Mouse (Mus musculus): Measurements from ENCODE around the gene Ankfn1. TPM values are rescaled to one million over a fixed set of nuclear protein-coding genes. Genes with fewer than 3 reads are reported as not detected.

Gene Ankfn1
- total RNA-seq, 1 experiment from 2014 or later, result not detected

DNA sequence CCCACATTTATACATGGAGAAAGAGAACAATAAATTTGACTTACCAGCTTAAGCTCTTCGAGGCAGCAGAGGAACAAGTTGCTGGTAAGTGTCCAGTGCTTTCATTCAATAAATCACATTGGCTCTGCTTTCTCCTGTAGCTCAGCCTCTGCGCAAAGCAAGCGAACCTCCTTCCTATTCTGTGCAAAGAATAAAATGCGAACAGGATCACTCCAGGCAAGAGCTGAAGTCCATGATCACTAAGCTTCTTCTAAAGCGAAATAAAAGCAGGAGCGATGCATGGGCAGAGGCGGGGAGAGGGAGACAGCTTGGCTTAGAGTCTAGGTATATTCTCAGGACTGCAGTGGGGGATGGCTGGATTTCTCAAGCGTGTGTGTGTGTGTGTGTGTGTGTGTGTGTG, 239.1 kb downstream of the Ankfn1 start:
- ATAC-seq (replicated peaks in 1 of 2; ENCODE audit: insufficient read depth in 1 of 2, low FRiP score in 2 of 2, low TSS enrichment in 1 of 2, low read depth in 1 of 2, poor library complexity in 2 of 2, severe bottlenecking in 2 of 2), result no peak

DNA sequence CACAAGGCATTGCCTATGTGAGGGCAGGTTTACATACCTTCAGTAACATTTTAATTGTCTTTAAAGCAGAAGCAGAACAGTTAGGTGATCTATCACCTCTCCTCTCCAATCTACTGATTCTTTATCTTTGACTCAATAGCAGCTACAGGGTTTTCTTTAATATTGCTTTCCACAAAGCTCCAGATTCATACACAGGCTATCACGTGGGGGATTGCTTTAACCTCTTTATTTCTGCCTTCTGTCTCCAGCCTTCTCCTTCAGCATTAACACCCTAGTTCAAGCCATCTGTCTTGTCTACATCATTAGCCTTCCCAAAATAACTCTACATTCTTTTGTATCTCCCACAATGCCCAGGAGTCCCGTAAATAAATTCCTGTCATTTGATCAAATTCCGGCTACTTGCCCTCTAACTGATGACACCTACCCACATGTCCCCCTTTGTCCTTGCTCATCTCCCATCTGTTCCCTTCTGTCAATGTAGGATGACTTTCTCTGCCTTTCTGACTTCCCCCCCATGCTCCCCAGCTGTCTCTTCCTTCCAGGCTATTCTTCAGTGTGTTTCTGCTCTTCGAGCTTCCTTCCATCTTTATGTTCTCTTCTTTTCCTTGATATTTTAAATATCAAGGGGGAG, 249.5 kb downstream of the Ankfn1 start:
- ATAC-seq (replicated peaks in 1 of 2; ENCODE audit: insufficient read depth in 1 of 2, low FRiP score in 2 of 2, low TSS enrichment in 1 of 2, low read depth in 1 of 2, poor library complexity in 2 of 2, severe bottlenecking in 2 of 2), result no peak

DNA sequence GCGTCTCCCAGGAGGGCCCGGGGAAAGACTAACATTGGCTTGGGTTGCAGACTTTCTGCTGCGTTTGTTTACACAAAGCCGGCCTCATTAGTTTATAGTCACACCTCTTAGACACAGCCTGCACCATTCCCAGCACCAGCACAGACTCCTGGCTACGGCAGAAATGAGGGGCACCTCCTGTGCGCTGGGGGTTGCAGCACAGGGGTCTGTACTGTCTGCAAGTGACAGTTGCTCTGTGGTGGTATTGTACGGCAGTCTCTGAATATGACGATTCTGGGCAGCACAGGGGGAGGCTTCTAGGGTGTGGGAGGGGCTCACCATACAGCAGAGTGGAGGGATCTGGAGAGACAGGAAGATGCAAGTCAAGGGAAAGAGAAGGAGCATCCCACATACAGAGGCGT, 262.0 kb downstream of the Ankfn1 start:
- ATAC-seq (replicated peaks in 1 of 2; ENCODE audit: insufficient read depth in 1 of 2, low FRiP score in 2 of 2, low TSS enrichment in 1 of 2, low read depth in 1 of 2, poor library complexity in 2 of 2, severe bottlenecking in 2 of 2), result no peak

DNA sequence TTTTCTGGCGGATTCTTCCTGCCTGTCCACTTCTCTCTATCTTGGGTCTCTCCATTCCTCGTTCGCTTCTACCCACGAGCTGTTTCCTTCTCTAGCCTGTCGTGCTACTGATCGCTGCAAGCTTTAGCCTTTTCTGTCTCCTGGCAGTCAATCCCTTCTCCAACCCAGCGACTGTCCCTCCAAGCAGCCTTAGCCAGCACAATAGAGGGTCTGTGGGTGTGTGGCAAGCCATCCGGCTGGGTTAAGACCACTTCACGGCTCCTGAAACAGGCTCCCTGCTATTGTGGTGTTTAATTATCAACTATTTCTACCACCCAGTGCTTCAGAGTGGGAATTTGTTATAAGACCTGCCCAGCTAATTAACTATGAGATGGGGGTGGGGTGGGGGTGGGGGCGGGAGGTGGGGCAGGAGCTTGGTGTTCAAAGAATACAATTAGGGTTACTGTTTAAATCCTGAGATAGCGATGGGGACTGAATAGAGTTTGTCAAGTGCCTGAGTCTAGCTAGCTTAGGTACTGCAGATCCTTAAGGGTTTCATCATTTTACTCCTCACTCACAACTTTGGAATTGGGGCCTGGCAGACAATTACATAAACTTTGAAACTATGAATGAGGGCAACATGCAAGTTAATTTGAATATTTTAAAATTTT, 268.7 kb downstream of the Ankfn1 start:
- ATAC-seq (replicated peaks in 1 of 2; ENCODE audit: insufficient read depth in 1 of 2, low FRiP score in 2 of 2, low TSS enrichment in 1 of 2, low read depth in 1 of 2, poor library complexity in 2 of 2, severe bottlenecking in 2 of 2), result no peak

DNA sequence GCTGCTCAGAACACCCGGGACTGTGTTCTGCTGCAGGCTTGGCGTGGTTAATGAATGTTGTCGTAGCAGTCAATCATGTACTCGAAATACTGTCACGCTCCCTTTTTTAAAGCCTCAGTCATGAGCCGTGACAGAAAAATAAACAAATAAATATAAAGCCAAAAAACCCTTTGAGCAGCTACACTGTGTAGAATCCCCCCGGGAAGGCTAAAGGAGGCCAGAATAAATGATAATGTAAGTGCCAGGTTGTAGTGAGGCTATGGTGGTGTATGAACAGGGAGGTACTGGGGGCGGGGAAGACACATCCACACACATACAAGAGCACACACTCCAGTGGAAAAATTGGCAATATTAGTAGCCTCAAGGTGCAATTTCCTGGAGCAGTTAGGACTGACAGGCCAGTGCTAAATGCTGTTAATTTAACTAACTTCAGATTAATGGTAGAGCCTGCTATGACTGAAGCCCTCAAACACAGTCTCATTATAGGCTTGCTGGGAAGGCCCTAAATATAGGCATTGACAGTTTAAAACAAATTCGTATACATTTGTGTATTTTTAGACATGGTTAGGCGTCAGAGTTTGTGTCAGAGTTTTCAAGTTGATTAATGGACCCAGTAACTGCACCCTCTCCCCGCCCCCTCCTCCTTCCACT, 270.7 kb downstream of the Ankfn1 start:
- ATAC-seq (replicated peaks in 1 of 2; ENCODE audit: insufficient read depth in 1 of 2, low FRiP score in 2 of 2, low TSS enrichment in 1 of 2, low read depth in 1 of 2, poor library complexity in 2 of 2, severe bottlenecking in 2 of 2), result no peak

DNA sequence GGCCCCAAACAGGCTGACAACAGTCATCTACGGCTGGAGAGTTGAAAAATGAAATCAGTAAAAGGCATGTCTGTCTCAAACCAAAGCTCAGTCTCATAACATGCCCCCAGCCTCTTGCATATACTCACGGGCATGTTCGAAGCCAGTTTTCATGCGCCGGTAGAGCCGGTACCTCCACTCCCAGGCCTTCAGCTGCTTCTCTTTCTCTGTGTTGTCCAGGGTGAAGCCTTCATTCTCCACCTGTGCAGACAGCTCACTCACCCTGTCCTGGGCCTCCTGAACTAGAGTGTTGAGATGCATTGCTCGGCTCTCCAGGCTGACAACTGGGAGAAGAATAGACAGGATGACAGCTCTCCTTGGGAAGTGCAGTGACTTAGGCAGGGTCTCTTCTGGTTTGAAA, 272.4 kb downstream of the Ankfn1 start:
- no peak for ATAC-seq (replicated peaks in 1 of 2; ENCODE audit: insufficient read depth in 1 of 2, low FRiP score in 2 of 2, low TSS enrichment in 1 of 2, low read depth in 1 of 2, poor library complexity in 2 of 2, severe bottlenecking in 2 of 2)

DNA sequence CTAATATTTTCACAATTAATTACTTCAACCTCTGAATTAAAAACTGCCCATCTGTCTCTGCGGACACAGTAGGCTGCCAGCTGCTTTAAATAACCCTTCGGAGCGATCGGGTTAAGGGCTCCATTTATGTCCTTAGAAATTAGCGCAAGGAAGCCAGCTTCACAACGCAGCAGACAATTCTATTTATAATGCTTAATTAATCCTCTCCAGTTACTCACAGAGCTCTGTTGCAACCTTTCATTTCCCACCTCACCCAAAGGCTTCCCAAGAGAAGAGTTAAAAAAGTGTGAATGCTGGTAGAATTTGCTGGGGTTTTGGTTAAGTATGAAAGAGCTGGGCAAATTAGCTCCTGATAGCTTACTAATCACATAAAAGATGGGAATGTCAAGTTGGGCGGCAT, 275.7 kb downstream of the Ankfn1 start:
- no peak for ATAC-seq (replicated peaks in 1 of 2; ENCODE audit: insufficient read depth in 1 of 2, low FRiP score in 2 of 2, low TSS enrichment in 1 of 2, low read depth in 1 of 2, poor library complexity in 2 of 2, severe bottlenecking in 2 of 2)

DNA sequence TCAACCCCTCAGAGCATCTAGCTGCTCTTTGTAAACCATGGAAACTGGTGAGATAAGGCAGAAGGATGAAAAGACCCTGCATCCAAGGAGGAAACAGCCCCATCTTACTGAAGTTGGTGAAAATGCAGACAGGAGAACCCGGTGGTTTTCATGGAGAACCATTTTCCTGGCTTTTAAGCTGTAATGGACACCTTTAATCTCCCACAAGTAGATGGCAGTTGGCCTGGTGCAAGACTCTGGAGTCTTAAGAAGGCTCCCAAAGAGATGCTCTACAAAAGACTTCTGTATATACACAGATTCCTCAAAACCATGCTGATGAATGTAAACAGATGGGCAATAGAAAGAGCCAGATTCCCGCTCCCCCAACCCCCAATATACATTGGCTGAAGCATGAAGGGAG, 276.5 kb downstream of the Ankfn1 start:
- no peak for ATAC-seq (replicated peaks in 1 of 2; ENCODE audit: insufficient read depth in 1 of 2, low FRiP score in 2 of 2, low TSS enrichment in 1 of 2, low read depth in 1 of 2, poor library complexity in 2 of 2, severe bottlenecking in 2 of 2)

DNA sequence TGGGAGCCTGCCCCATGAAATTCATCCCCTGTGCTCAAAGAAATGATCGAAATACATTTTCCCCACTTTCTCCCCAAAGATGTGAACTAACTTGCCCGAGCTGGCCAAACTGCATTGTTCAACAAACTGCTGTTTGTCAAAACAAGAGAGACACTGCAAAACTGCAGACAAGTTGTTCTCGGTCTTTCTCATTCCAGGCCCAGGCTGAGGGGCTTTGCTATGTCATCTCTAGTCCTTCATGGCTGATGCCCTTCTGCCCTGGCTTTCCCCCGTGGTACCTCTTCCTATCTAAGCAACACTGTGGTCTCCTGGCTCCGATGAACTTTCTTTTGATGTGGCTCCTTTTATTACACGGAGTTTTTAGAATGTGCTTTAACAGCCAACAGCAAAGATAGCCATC, 296.4 kb downstream of the Ankfn1 start:
- no peak for ATAC-seq (replicated peaks in 1 of 2; ENCODE audit: insufficient read depth in 1 of 2, low FRiP score in 2 of 2, low TSS enrichment in 1 of 2, low read depth in 1 of 2, poor library complexity in 2 of 2, severe bottlenecking in 2 of 2)

DNA sequence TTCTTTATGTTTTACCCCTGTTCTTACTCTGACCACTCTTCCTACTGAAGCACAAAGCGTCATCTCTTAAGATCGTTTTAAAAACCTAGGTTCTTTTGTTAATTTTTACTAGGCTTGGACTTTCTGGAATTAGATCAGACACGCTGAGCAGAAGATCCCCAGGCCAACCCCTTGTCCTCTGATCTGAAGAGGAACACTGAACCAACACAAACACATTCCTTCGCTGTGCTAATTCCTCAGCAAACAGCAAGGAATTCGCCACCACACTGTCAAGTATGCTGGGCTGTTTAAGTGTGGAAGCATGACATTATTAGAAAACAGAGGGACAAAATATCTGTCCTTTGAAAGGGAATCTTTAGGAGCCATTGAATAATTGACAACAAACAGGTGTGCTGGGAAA, 300.5 kb downstream of the Ankfn1 start:
- ATAC-seq (replicated peaks in 1 of 2; ENCODE audit: insufficient read depth in 1 of 2, low FRiP score in 2 of 2, low TSS enrichment in 1 of 2, low read depth in 1 of 2, poor library complexity in 2 of 2, severe bottlenecking in 2 of 2), result no peak

DNA sequence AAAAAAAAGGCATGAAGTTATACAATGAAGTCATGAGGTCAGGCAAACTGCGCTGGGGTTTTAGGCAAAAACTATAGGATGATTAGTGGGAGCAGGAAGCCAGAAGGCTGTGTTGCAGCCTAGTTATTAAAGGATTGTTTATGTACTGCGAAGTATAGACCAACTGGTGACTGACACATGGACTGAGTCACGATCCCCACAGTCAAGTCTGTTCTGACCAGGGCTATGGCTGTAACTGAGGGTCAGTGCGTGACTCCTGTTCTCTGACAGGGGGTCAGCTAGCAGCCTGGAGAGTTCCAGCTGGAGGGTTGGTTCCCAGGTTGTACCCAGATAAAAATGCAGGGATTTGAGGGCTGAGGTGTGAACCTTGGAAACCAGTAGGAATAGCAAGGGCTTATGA, 301.4 kb downstream of the Ankfn1 start:
- ATAC-seq (replicated peaks in 1 of 2; ENCODE audit: insufficient read depth in 1 of 2, low FRiP score in 2 of 2, low TSS enrichment in 1 of 2, low read depth in 1 of 2, poor library complexity in 2 of 2, severe bottlenecking in 2 of 2), result no peak

DNA sequence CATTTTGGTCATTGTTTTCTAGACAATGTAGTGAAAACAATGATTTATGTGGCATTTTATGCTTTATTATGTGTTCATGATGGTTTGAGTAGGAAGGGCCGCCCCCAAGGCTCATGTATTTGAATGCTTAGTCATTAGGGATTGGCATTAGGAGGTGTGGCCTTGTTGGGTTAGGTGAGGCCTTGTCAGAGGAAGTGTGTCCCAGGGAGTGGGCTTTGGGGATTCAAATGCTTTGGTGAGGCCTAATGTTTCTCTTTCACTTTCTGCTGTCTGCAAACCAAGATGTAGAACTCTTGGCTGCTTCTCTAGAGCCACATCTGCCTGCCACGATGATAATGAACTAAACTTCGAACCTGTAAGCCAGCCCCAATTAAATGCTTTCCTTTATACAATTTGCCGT, 304.6 kb downstream of the Ankfn1 start:
- ATAC-seq (replicated peaks in 1 of 2; ENCODE audit: insufficient read depth in 1 of 2, low FRiP score in 2 of 2, low TSS enrichment in 1 of 2, low read depth in 1 of 2, poor library complexity in 2 of 2, severe bottlenecking in 2 of 2), result no peak

DNA sequence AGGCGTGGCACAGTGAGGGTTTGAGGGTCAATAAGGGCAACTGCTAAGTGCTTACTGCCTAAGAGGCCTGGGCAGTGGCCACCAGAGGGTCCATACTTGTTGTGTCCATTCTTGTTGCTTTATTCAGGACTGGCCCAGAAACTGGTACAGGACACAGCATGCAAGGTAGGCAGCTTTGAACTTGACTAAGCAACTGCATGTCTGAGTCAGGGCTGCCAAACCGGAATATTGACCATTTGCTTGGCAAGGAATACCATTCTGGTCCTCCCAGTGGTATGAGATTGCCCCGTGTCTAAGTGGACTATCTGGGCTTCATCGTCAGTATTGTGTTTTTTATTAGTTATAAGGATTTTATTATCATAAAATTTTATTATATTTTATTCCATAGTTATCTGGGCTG, 312.1 kb downstream of the Ankfn1 start:
- no peak for ATAC-seq (replicated peaks in 1 of 2; ENCODE audit: insufficient read depth in 1 of 2, low FRiP score in 2 of 2, low TSS enrichment in 1 of 2, low read depth in 1 of 2, poor library complexity in 2 of 2, severe bottlenecking in 2 of 2)

DNA sequence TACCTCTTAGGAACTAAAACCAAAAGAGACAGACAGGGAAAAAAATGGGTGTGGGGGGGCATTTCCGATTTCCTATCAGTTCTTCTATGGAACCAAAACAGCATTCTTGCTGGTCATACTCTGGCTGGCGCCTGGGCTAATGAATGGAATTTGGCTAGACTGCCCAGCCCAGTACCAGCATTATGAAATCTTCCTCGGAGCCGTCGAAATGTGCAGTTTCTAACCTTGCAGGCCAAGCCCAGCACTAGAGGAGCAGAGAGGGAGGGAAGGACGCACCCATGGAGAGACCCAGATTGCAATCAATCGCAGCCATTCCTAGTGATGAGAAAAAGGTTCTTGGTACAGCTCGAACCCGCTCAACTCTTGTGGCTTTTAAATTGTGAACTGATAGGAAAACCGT, 315.2 kb downstream of the Ankfn1 start:
- ATAC-seq (replicated peaks in 1 of 2; ENCODE audit: insufficient read depth in 1 of 2, low FRiP score in 2 of 2, low TSS enrichment in 1 of 2, low read depth in 1 of 2, poor library complexity in 2 of 2, severe bottlenecking in 2 of 2), result no peak

DNA sequence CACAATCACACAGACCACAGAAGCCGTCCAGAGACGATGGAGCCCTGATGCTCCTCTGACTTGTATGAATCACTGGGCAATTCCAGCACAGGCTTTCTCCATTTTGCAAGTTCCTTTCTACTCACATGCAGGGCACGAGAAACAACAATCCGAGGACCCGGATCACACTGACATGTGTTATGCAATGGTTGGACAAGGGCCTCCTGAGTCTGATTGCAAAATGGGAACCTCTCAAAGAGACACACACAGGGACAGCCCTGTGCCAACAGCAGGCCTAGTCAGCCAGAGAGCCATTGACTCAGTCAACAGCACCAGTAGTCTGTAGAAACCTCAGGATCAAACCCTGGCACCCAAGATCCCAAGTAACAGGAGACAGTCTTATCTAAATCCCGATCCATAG, 318.0 kb downstream of the Ankfn1 start:
- ATAC-seq (replicated peaks in 1 of 2; ENCODE audit: insufficient read depth in 1 of 2, low FRiP score in 2 of 2, low TSS enrichment in 1 of 2, low read depth in 1 of 2, poor library complexity in 2 of 2, severe bottlenecking in 2 of 2), result no peak

DNA sequence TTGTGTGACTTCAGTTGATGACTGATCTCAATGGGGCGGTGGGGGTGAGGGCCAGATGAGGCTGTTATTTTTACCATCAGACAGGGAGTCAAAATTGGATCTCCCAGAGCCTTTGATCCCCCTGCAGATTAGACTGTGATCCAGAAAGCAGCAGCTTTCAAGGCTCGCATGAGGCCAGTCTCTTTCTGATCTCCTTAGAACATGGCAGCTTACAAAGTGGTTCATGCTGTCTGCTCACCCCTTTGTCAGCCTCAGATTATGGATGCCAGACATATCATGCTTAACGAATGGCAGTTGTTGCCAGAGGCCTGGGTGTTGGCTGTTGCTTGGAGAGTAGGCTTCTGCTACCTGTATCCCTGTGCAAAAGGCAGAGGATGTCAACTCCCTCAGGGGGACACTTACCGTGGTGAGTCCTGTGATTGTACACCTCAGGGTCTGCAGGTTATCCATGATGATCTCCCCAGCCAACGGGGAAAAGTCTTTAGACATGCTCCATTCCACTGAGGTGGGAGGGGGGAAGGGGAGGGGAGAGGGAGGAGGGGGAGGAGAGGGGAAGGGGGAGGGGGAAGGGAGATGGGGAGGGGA, 321.7 kb downstream of the Ankfn1 start:
- no peak for ATAC-seq (replicated peaks in 1 of 2; ENCODE audit: insufficient read depth in 1 of 2, low FRiP score in 2 of 2, low TSS enrichment in 1 of 2, low read depth in 1 of 2, poor library complexity in 2 of 2, severe bottlenecking in 2 of 2)

DNA sequence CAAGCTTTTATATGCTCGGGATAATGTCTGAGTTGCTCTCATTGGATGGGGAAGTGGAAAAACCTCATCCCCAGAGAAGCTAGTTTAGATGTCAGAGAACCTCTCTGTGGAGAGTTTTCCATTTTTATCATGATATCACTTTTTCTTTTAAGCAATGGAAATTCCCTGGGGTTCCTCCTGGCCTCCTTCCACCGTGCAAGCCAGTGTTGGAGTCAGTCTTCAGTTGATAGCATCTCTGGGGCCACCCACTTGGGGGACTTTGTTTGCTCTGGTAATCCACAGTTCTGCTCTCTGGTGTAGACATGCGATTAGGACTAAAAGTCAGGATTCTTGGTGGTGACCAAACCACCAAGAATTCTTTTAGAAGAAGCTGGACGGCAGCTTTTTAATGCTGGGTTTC, 322.8 kb downstream of the Ankfn1 start:
- no peak for ATAC-seq (replicated peaks in 1 of 2; ENCODE audit: insufficient read depth in 1 of 2, low FRiP score in 2 of 2, low TSS enrichment in 1 of 2, low read depth in 1 of 2, poor library complexity in 2 of 2, severe bottlenecking in 2 of 2)

DNA sequence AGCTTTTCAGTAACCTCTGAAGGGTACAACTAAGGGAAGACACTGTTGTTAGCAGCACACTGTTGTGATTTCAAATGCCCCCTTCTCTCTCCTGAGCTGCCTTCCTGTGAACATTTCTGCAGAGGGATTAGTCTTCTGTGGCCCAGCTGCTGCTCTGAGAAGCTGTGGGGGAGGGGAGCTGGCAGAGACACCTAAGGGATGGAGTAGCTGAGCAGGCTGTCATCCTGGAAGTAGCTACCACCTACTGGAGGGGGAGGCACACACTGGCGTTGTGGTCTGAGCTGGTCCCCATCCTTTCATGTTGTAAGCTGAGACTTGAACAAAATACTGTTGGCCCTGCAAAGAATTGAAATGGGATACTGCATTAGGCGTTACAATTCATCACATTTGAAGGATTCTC, 324.6 kb downstream of the Ankfn1 start:
- ATAC-seq (replicated peaks in 1 of 2; ENCODE audit: insufficient read depth in 1 of 2, low FRiP score in 2 of 2, low TSS enrichment in 1 of 2, low read depth in 1 of 2, poor library complexity in 2 of 2, severe bottlenecking in 2 of 2), result no peak

DNA sequence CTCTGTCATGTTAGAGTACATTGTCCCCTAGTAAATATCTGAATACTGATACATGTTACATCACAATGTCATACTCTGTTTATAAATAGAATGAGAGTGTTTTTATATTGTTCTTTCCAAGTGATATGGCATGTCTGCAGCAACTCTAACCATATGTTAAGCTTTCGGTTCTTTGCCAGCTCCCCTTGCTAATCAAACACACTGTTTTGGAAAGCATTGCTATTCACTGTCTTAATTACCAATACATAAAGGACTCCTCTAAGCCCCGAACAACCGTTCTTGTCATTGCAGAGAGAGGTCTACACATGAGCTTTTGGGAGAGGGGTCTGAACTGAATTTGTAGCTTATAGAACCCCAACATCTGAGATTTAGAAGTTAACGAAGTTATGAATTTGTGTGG, 327.0 kb downstream of the Ankfn1 start:
- ATAC-seq (replicated peaks in 1 of 2; ENCODE audit: insufficient read depth in 1 of 2, low FRiP score in 2 of 2, low TSS enrichment in 1 of 2, low read depth in 1 of 2, poor library complexity in 2 of 2, severe bottlenecking in 2 of 2), result no peak

Data from hematopoietic stem cell, adult 5-6 weeks (primary cell).